Mouse (Mus musculus): ENCODE measurements around the gene Cat.

The Cat gene

GRCm38 (mm10) chr2:103477456-103477855 is 7.5 kb downstream of the Cat start:
- no peak for DNase-seq (ENCODE audit: low spot score in 2 of 2)

- no peak for DNase-seq (ENCODE audit: low spot score in 2 of 2)
Observed at GRCm38 (mm10) chr2:103476657-103477056, 8.3 kb downstream of the Cat start.

- no peak for DNase-seq (ENCODE audit: low spot score in 2 of 2)
Observed at GRCm38 (mm10) chr2:103476180-103476579, 8.8 kb downstream of the Cat start.

- no peak for DNase-seq (ENCODE audit: low spot score in 2 of 2)
Observed at GRCm38 (mm10) chr2:103473362-103473761, 11.6 kb downstream of the Cat start.

GRCm38 (mm10) chr2:103466984-103467588 is 17.9 kb downstream of the Cat start:
- DNase-seq (ENCODE audit: low spot score in 2 of 2): no peak

GRCm38 (mm10) chr2:103466272-103466671 is 18.7 kb downstream of the Cat start:
- DNase-seq (ENCODE audit: low spot score in 2 of 2): no peak

- no peak for DNase-seq (ENCODE audit: low spot score in 2 of 2)
Observed at GRCm38 (mm10) chr2:103465429-103465828, 19.5 kb downstream of the Cat start.

- no peak for DNase-seq (ENCODE audit: low spot score in 2 of 2)
Observed at GRCm38 (mm10) chr2:103464524-103464923, 20.4 kb downstream of the Cat start.

- no peak for DNase-seq (ENCODE audit: low spot score in 2 of 2)
Observed at GRCm38 (mm10) chr2:103462746-103463145, 22.2 kb downstream of the Cat start.

- DNase-seq (ENCODE audit: low spot score in 2 of 2): no peak
Observed at GRCm38 (mm10) chr2:103461743-103462142, 23.2 kb downstream of the Cat start.

- DNase-seq (ENCODE audit: low spot score in 2 of 2): no peak
Observed at GRCm38 (mm10) chr2:103461210-103461609, 23.8 kb downstream of the Cat start.

GRCm38 (mm10) chr2:103459069-103459468 is 25.9 kb downstream of the Cat start:
- DNase-seq (ENCODE audit: low spot score in 2 of 2): no peak

- DNase-seq (ENCODE audit: low spot score in 2 of 2): peak in 1 of 2 experiments; percentile 13
Observed at GRCm38 (mm10) chr2:103457628-103458027, 27.3 kb downstream of the Cat start.

GRCm38 (mm10) chr2:103457048-103457447 is 27.9 kb downstream of the Cat start:
- DNase-seq (ENCODE audit: low spot score in 2 of 2): no peak

GRCm38 (mm10) chr2:103456646-103457045 is 28.3 kb downstream of the Cat start:
- peak in 1 of 2 experiments; percentile 89 for DNase-seq (ENCODE audit: low spot score in 2 of 2)

GRCm38 (mm10) chr2:103455748-103456147 is 29.2 kb downstream of the Cat start:
- no peak for DNase-seq (ENCODE audit: low spot score in 2 of 2)

- DNase-seq (ENCODE audit: low spot score in 2 of 2): no peak
Observed at GRCm38 (mm10) chr2:103452550-103452949, 32.4 kb downstream of the Cat start.

GRCm38 (mm10) chr2:103450267-103450666 is 34.7 kb downstream of the Cat start:
- no peak for DNase-seq (ENCODE audit: low spot score in 2 of 2)

GRCm38 (mm10) chr2:103449813-103450212 is 35.1 kb downstream of the Cat start:
- no peak for DNase-seq (ENCODE audit: low spot score in 2 of 2)

GRCm38 (mm10) chr2:103448947-103449560 is 35.9 kb downstream of the Cat start:
- no peak for DNase-seq (ENCODE audit: low spot score in 2 of 2)

GRCm38 (mm10) chr2:103446326-103446725 is 38.6 kb downstream of the Cat start:
- DNase-seq (ENCODE audit: low spot score in 2 of 2): no peak

- peak in 1 of 2 experiments; percentile 58 for DNase-seq (ENCODE audit: low spot score in 2 of 2)
Observed at GRCm38 (mm10) chr2:103445776-103446175, 39.2 kb downstream of the Cat start.

GRCm38 (mm10) chr2:103439710-103440109 is 45.2 kb downstream of the Cat start:
- peak in 1 of 2 experiments; percentile 83 for DNase-seq (ENCODE audit: low spot score in 2 of 2)
